Mouse (Mus musculus): Measurements from ENCODE around the gene Ldlrad1.

DNA sequence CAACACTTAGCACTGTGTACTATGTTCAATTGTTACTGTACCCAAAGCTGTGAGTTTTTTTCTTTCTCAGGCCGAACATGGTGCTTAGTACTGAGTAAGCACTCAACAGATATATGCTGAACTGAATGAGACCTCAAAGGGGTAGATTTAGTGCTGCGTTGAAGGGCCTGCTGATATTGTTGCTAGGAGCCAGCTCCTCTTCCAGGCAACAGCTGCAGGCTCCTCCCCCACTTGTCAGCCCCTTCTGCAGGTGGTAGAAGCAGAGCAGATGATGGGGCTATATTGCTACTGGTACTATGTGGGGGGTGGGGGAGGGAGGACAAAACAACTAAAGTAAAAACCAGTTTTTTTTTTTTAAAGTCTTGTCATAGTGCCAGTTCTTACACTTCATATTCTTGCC, 40.5 kb downstream of the Ldlrad1 start:
- TF ChIP-seq CTCF (IDR thresholded peaks at IDR 0.05; ENCODE audit: low read depth, low read length) = no peak
- no peak for TF ChIP-seq POLR2A (IDR thresholded peaks at IDR 0.05; ENCODE audit: extremely low read depth, insufficient read depth, low read length)

All from liver, adult 2 months (tissue).